8 mouse cellular contexts compared by ENCODE assay signal in genomic region chr19:6400096-6401086, GRCm38 (mm10). TPM values are rescaled to one million over a fixed set of nuclear protein-coding genes. Genes with fewer than 3 reads are reported as not detected.
DNase-seq lines count a peak whose midpoint lies in the region; ATAC-seq and TF ChIP-seq lines count a peak whose summit lies in the region.

No protein-coding gene starts in this region.

- WGBS in lung, adult 2 months, result 2% methylated on average over 29 of the region's 29 CpGs
- 2% methylated on average over 29 of the region's 29 CpGs for WGBS in hindbrain, embryonic 14.5 days
- 3% methylated on average over 29 of the region's 29 CpGs for WGBS in lung, embryonic 14.5 days
- WGBS in stomach, embryonic 14.5 days, result 3% methylated on average over 29 of the region's 29 CpGs

- DNase-seq in lung, adult 2 months, result no peak
- no peak for DNase-seq in lung, adult 18-20 months
- DNase-seq in hindbrain, embryonic 14.5 days (ENCODE audit: low spot score), result peak; percentile 42
- peak; percentile 47 for DNase-seq in lung, embryonic 14.5 days
- DNase-seq in layer of hippocampus, adult 11-12 months (ENCODE audit: low spot score), result no peak
- no peak for DNase-seq in frontal cortex, postnatal 25 days (ENCODE audit: low spot score in 2 of 2)

- peak overlapping the region; percentile 99 for H3K4me2 ChIP-seq in hindbrain, embryonic 14.5 days (replicated peaks)
- H3K4me2 ChIP-seq in lung, embryonic 14.5 days, result peak overlapping the region; percentile 99
- peak overlapping the region; percentile 92 for H3K4me2 ChIP-seq in stomach, embryonic 14.5 days (replicated peaks; ENCODE audit: low read depth, low read length)

- H3K9ac ChIP-seq in hindbrain, embryonic 14.5 days, result peak overlapping the region; percentile 81
- H3K9ac ChIP-seq in lung, embryonic 14.5 days, result peak overlapping the region; percentile 56
- peak overlapping the region; percentile 25; the same call in 1 of the 2 replicates for H3K9ac ChIP-seq in stomach, embryonic 14.5 days (replicated peaks; ENCODE audit: low read depth, low read length)

- peak overlapping the region; percentile 76 for H3K4me3 ChIP-seq in lung, adult 2 months (replicated peaks; ENCODE audit: extremely low read depth, low read depth, low read length)
- H3K4me3 ChIP-seq in brown adipose tissue, adult 24 weeks (ENCODE audit: insufficient read depth, low read depth, low read length), result peak overlapping the region; percentile 78
- peak overlapping the region; percentile 67 for H3K4me3 ChIP-seq in hindbrain, embryonic 14.5 days (replicated peaks; ENCODE audit: low read length)
- H3K4me3 ChIP-seq in lung, embryonic 14.5 days (ENCODE audit: low read depth, low read length), result peak overlapping the region; percentile 60
- H3K4me3 ChIP-seq in stomach, embryonic 14.5 days (ENCODE audit: low read depth, low read length), result peak overlapping the region; percentile 57

- H3K27me3 ChIP-seq in hindbrain, embryonic 14.5 days (ENCODE audit: control insufficient read depth, insufficient read depth, low read length), result peaks cover 24% of the 10 kb centered on the region
- H3K27me3 ChIP-seq in lung, embryonic 14.5 days (ENCODE audit: insufficient read depth, low read length), result peaks cover 29% of the 10 kb centered on the region
- no peaks in the 10 kb centered on the region for H3K27me3 ChIP-seq in stomach, embryonic 14.5 days (ENCODE audit: control insufficient read depth, insufficient read depth, low read length)

- H3K27ac ChIP-seq in brown adipose tissue, adult 24 weeks (replicated peaks; ENCODE audit: low read depth, low read length), result peak overlapping the region; percentile 85
- no peak overlapping the region for H3K27ac ChIP-seq in hindbrain, embryonic 14.5 days
- no peak overlapping the region; the same call in 1 of the 2 replicates for H3K27ac ChIP-seq in lung, embryonic 14.5 days (ENCODE audit: low read depth)
- no peak overlapping the region for H3K27ac ChIP-seq in stomach, embryonic 14.5 days (ENCODE audit: low read length)

- no peaks in the 10 kb centered on the region for H3K36me3 ChIP-seq in hindbrain, embryonic 14.5 days (replicated peaks; ENCODE audit: control insufficient read depth, insufficient read depth)
- H3K36me3 ChIP-seq in lung, embryonic 14.5 days (ENCODE audit: insufficient read depth), result no peaks in the 10 kb centered on the region
- no peaks in the 10 kb centered on the region for H3K36me3 ChIP-seq in stomach, embryonic 14.5 days (ENCODE audit: control insufficient read depth, insufficient read depth, low read length)

- no peak; the same call in 1 of the 2 replicates for ATAC-seq in hindbrain, embryonic 14.5 days (ENCODE audit: low FRiP score)
- 0 out of 2 replicates have a peak, but pooled peaks have one; percentile 7 for ATAC-seq in lung, embryonic 14.5 days (ENCODE audit: insufficient read depth)
- 0 out of 2 replicates have a peak, but pooled peaks have one; percentile 1 for ATAC-seq in stomach, embryonic 14.5 days (ENCODE audit: insufficient number of reproducible peaks, insufficient read depth, low FRiP score, low read depth)

- H3K9me3 ChIP-seq in hindbrain, embryonic 14.5 days (ENCODE audit: control insufficient read depth, low read length), result no peaks in the 10 kb centered on the region
- no peaks in the 10 kb centered on the region for H3K9me3 ChIP-seq in lung, embryonic 14.5 days (ENCODE audit: low read depth, low read length)
- no peaks in the 10 kb centered on the region for H3K9me3 ChIP-seq in stomach, embryonic 14.5 days (ENCODE audit: control insufficient read depth, low read depth, low read length)

- no peak; the same call in 1 of the 2 replicates for TF ChIP-seq POLR2A in lung, adult 2 months (IDR thresholded peaks at IDR 0.05; ENCODE audit: borderline replicate concordance, extremely low read depth, low read depth, low read length)

- H3K4me1 ChIP-seq in lung, adult 2 months (ENCODE audit: control insufficient read depth, insufficient read depth, low read length), result peaks cover 3% of the 10 kb centered on the region; the same call in 1 of the 2 replicates
- peaks cover 2% of the 10 kb centered on the region; the same call in 1 of the 2 replicates for H3K4me1 ChIP-seq in brown adipose tissue, adult 24 weeks (ENCODE audit: control insufficient read depth, insufficient read depth, insufficient read length, low read length)
- peaks cover 28% of the 10 kb centered on the region for H3K4me1 ChIP-seq in hindbrain, embryonic 14.5 days (replicated peaks; ENCODE audit: control insufficient read depth, insufficient read depth, low read length)
- peaks cover 6% of the 10 kb centered on the region; the same call in 1 of the 2 replicates for H3K4me1 ChIP-seq in lung, embryonic 14.5 days (ENCODE audit: insufficient read depth)
- peaks cover 20% of the 10 kb centered on the region for H3K4me1 ChIP-seq in stomach, embryonic 14.5 days (ENCODE audit: control insufficient read depth, insufficient read depth, low read length)

- no peak for TF ChIP-seq CTCF in lung, adult 2 months (IDR thresholded peaks at IDR 0.05; ENCODE audit: insufficient read depth, low read length)
- no peak for TF ChIP-seq CTCF in lung, embryonic 14.5 days (IDR thresholded peaks at IDR 0.05; ENCODE audit: low read depth)

RNA-seq across cellular contexts. Expression of gene Rasgrp2, which starts 1.3 kb away (rescaled TPM):
- 210 and 287 TPM in 2 replicates for polyA plus RNA-seq in lung, adult 2 months (2012; rRNA removed)
- 38.9 and 50.2 TPM in 2 replicates for polyA plus RNA-seq in brown adipose tissue, adult 24 weeks (2012; ENCODE audit: insufficient read depth, insufficient read length, missing spikeins)
- 89.2 and 111 TPM in 2 replicates for polyA plus RNA-seq in hindbrain, embryonic 14.5 days (2014; fragmentation: Nextera tagmentation; extraction: Ambion mirVana)
- 34.8 and 35.1 TPM in 2 replicates for polyA plus RNA-seq in lung, embryonic 14.5 days (2014; fragmentation: Nextera tagmentation; extraction: Ambion mirVana)
- polyA plus RNA-seq in stomach, embryonic 14.5 days (2014; fragmentation: Nextera tagmentation; extraction: Ambion mirVana), result 38.6 and 47.8 TPM in 2 replicates

RNA-seq across cellular contexts. Expression of gene Pygm, which starts 16.2 kb away (rescaled TPM):
- polyA plus RNA-seq in lung, adult 2 months (2012; rRNA removed), result 32.8 and 135 TPM in 2 replicates
- polyA plus RNA-seq in brown adipose tissue, adult 24 weeks (2012; ENCODE audit: insufficient read depth, insufficient read length, missing spikeins), result 28.7 and 48.3 TPM in 2 replicates
- polyA plus RNA-seq in hindbrain, embryonic 14.5 days (2014; fragmentation: Nextera tagmentation; extraction: Ambion mirVana), result 6.2 and 6.8 TPM in 2 replicates
- polyA plus RNA-seq in lung, embryonic 14.5 days (2014; fragmentation: Nextera tagmentation; extraction: Ambion mirVana), result 6.1 and 9.3 TPM in 2 replicates
- 9.3 and 10.1 TPM in 2 replicates for polyA plus RNA-seq in stomach, embryonic 14.5 days (2014; fragmentation: Nextera tagmentation; extraction: Ambion mirVana)

RNA-seq across cellular contexts. Expression of gene Nrxn2, which starts 18.1 kb away (rescaled TPM):
- 7.3 and 11.0 TPM in 2 replicates for polyA plus RNA-seq in lung, adult 2 months (2012; rRNA removed)
- 1.1 and 2.3 TPM in 2 replicates for polyA plus RNA-seq in brown adipose tissue, adult 24 weeks (2012; ENCODE audit: insufficient read depth, insufficient read length, missing spikeins)
- 60.6 and 66.4 TPM in 2 replicates for polyA plus RNA-seq in hindbrain, embryonic 14.5 days (2014; fragmentation: Nextera tagmentation; extraction: Ambion mirVana)
- 0.47 and 1.1 TPM in 2 replicates for polyA plus RNA-seq in lung, embryonic 14.5 days (2014; fragmentation: Nextera tagmentation; extraction: Ambion mirVana)
- 2.5 and 2.6 TPM in 2 replicates for polyA plus RNA-seq in stomach, embryonic 14.5 days (2014; fragmentation: Nextera tagmentation; extraction: Ambion mirVana)

RNA-seq across cellular contexts. Expression of gene Sf1, which starts 36.9 kb away (rescaled TPM):
- 136 and 194 TPM in 2 replicates for polyA plus RNA-seq in lung, adult 2 months (2012; rRNA removed)
- 47.9 and 56.8 TPM in 2 replicates for polyA plus RNA-seq in brown adipose tissue, adult 24 weeks (2012; ENCODE audit: insufficient read depth, insufficient read length, missing spikeins)
- 103 and 112 TPM in 2 replicates for polyA plus RNA-seq in hindbrain, embryonic 14.5 days (2014; fragmentation: Nextera tagmentation; extraction: Ambion mirVana)
- polyA plus RNA-seq in lung, embryonic 14.5 days (2014; fragmentation: Nextera tagmentation; extraction: Ambion mirVana), result 177 and 200 TPM in 2 replicates
- 126 and 139 TPM in 2 replicates for polyA plus RNA-seq in stomach, embryonic 14.5 days (2014; fragmentation: Nextera tagmentation; extraction: Ambion mirVana)

RNA-seq across cellular contexts. Expression of gene Map4k2, which starts 59.5 kb away (rescaled TPM):
- 303 and 441 TPM in 2 replicates for polyA plus RNA-seq in lung, adult 2 months (2012; rRNA removed)
- 7.9 and 14.0 TPM in 2 replicates for polyA plus RNA-seq in brown adipose tissue, adult 24 weeks (2012; ENCODE audit: insufficient read depth, insufficient read length, missing spikeins)
- polyA plus RNA-seq in hindbrain, embryonic 14.5 days (2014; fragmentation: Nextera tagmentation; extraction: Ambion mirVana), result 12.4 and 15.4 TPM in 2 replicates
- 13.4 and 22.2 TPM in 2 replicates for polyA plus RNA-seq in lung, embryonic 14.5 days (2014; fragmentation: Nextera tagmentation; extraction: Ambion mirVana)
- polyA plus RNA-seq in stomach, embryonic 14.5 days (2014; fragmentation: Nextera tagmentation; extraction: Ambion mirVana), result 10.0 TPM in 2 replicates

Comparison
In these comparisons a context has a peak if more than half of its experiments do, and no peak if none do; other contexts are left out.
1. DNase-seq: peak in hindbrain, embryonic 14.5 days (single experiment) and lung, embryonic 14.5 days (single experiment); none in lung, adult 2 months (single experiment), lung, adult 18-20 months (0 of 2), layer of hippocampus, adult 11-12 months (single experiment) and frontal cortex, postnatal 25 days (0 of 2).
2. H3K9ac ChIP-seq: peak in every context shown above with its lines; median percentile 81 in hindbrain, embryonic 14.5 days; 56 in lung, embryonic 14.5 days; 25 in stomach, embryonic 14.5 days.
3. Peak in every context shown above with its lines, with median percentiles within 50 percentile points of each other: H3K4me3 ChIP-seq and H3K4me2 ChIP-seq.